Mouse (Mus musculus) Muller cell, postnatal 12 days (primary cell): Measurements from ENCODE around the gene Slc25a43.

Experiments used
- DNase-seq: peaks from one replicate; pipeline ENCODE4 v3.0.0-alpha.2; 2015; ENCODE audit errors: inconsistent ontology term

Slc25a43 gene

GRCm38 (mm10) chrX:36743503-36744101, at the start of gene Slc25a43:
Slc25a43 (plus strand) TSS chrX:36743659.
- peak; percentile 50 for DNase-seq

GRCm38 (mm10) chrX:36740124-36740951, 3.1 kb upstream of the Slc25a43 start:
- DNase-seq = no peak

- no peak for DNase-seq
These were observed 2.2 kb upstream of the Slc25a43 start for GRCm38 (mm10) chrX:36741278-36741677.

GRCm38 (mm10) chrX:36742744-36743143, 715 bp upstream of the Slc25a43 start:
- DNase-seq = no peak

- no peak for DNase-seq
These were observed 1.3 kb downstream of the Slc25a43 start for GRCm38 (mm10) chrX:36744735-36745134.

GRCm38 (mm10) chrX:36745333-36745732, 1.9 kb downstream of the Slc25a43 start:
- no peak for DNase-seq

- DNase-seq = no peak
These were observed 3.3 kb downstream of the Slc25a43 start for GRCm38 (mm10) chrX:36746789-36747188.

- DNase-seq = peak; percentile 83
These were observed 5.1 kb downstream of the Slc25a43 start for GRCm38 (mm10) chrX:36748573-36748972.

- peak; percentile 34 for DNase-seq
These were observed 5.9 kb downstream of the Slc25a43 start for GRCm38 (mm10) chrX:36749281-36749785.

- DNase-seq = no peak
These were observed 7.1 kb downstream of the Slc25a43 start for GRCm38 (mm10) chrX:36750591-36750990.

GRCm38 (mm10) chrX:36752586-36752985, 9.1 kb downstream of the Slc25a43 start:
- DNase-seq = peak; percentile 11

GRCm38 (mm10) chrX:36757796-36758472, 14.5 kb downstream of the Slc25a43 start:
- no peak for DNase-seq

GRCm38 (mm10) chrX:36758566-36758965, 15.1 kb downstream of the Slc25a43 start:
- DNase-seq = no peak

GRCm38 (mm10) chrX:36760946-36761635, 17.6 kb downstream of the Slc25a43 start:
- peak; percentile 13 for DNase-seq

GRCm38 (mm10) chrX:36762289-36762688, 18.8 kb downstream of the Slc25a43 start:
- no peak for DNase-seq

- no peak for DNase-seq
These were observed 19.4 kb downstream of the Slc25a43 start for GRCm38 (mm10) chrX:36762894-36763293.

- DNase-seq = no peak
These were observed 20.0 kb downstream of the Slc25a43 start for GRCm38 (mm10) chrX:36763298-36763933.

- DNase-seq = no peak
These were observed 20.5 kb downstream of the Slc25a43 start for GRCm38 (mm10) chrX:36763934-36764317.

GRCm38 (mm10) chrX:36767386-36767785, 23.9 kb downstream of the Slc25a43 start:
- no peak for DNase-seq

- DNase-seq = no peak
These were observed 29.1 kb downstream of the Slc25a43 start for GRCm38 (mm10) chrX:36772591-36772990.

GRCm38 (mm10) chrX:36775520-36775919, 32.1 kb downstream of the Slc25a43 start:
- DNase-seq = no peak
